Mouse (Mus musculus): Measurements from ENCODE around the gene Ykt6. TPM values are rescaled to one million over a fixed set of nuclear protein-coding genes. Genes with fewer than 3 reads are reported as not detected.
"Not testable (repeated sequence)": the region's sequence is repeated elsewhere in the genome, so short reads cannot be mapped to it uniquely, and the experiment has no call there.

Ykt6 gene
- total RNA-seq, 2 experiments from 2014 or later, result 130 to 133 TPM

DNA sequence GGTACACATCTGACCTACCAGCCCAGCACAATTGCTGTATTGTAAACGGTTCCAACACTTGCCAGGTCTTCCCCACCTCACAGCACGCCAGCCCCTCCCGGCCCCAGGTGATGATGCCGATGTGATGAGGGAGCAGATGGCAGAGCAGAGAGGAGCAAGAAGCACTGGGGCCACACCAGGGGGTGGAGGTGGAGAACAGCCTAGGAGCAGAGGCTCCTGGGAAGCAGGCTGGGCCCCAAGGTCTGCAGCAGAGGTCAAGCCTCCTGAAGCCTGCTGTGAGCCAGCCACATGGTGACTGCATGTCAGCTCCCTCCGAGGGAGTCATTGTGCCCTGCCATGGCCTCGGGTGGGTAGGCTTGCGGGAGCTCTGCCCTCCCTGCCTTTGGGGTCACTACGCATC is 25.1 kb downstream of the Ykt6 start:
- intact Hi-C loops (cut with DNase I), result no loop called here
- DNase-seq (ENCODE audit: extremely low spot score in 1 of 2, low spot score in 2 of 2), result no peak

DNA sequence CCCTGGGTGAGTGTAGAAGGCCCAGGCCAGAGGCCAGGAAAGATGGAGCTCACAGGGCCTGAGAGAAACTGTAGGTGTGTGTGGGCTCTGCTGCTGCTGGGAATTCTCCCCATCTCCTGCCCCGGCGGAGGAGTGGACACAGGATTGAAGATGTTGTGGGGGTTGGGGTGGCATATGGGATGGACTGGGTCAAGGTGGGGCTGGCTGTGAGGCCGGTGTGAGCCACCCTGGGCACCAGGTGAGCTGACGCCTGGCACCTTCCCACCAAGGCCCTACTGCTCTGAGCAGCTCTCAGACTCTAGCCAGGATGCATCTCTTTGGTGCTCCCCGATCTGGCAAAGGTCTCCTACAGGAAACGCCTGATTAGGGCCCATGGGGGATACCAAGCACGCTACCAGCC is 25.8 kb downstream of the Ykt6 start:
- no peak for DNase-seq (ENCODE audit: extremely low spot score in 1 of 2, low spot score in 2 of 2)
- intact Hi-C loops (cut with DNase I), result no loop called here

DNA sequence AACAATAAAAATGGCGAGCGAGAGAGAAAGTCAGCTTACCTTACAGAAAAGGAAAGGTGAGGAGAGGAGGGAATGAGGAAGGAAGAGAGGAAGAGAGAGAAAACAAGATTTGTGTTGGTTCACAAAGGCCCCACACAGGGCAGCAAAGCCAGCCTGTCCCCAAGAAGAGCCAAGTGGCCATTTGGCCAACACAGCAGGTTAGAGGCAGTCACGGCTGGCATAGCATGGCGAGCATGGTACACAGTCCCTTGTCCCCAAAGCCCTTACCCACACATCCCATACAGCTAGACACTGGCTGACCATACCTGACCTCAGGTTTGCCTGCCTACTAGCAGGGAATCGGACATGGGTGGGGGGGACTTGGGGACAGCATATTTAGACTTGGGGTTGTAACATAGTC is 28.1 kb downstream of the Ykt6 start:
- no peak for DNase-seq (ENCODE audit: extremely low spot score in 1 of 2, low spot score in 2 of 2)
- intact Hi-C loops (cut with DNase I), result no loop called here

DNA sequence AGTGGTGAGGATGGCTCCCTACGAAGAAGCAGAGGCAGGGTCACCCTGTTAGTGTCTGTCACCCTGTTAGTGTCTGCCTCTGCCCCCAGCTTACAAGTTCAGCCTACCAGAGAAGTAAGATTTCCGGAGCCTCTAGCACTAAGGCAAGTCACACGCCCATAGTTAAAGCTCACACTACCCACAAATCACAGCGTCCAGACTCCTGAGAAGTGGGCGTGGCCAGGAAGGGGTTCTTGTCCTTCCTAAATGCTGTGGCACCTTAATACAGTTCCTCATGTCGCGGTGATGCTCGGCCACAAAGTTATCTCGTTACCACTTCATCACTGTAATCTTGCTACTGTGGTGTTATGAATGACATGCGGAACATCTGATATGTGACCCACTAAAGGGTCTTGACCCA is 32.6 kb downstream of the Ykt6 start:
- DNase-seq (ENCODE audit: extremely low spot score in 1 of 2, low spot score in 2 of 2), result no peak
- intact Hi-C loops (cut with DNase I), result no loop called here

DNA sequence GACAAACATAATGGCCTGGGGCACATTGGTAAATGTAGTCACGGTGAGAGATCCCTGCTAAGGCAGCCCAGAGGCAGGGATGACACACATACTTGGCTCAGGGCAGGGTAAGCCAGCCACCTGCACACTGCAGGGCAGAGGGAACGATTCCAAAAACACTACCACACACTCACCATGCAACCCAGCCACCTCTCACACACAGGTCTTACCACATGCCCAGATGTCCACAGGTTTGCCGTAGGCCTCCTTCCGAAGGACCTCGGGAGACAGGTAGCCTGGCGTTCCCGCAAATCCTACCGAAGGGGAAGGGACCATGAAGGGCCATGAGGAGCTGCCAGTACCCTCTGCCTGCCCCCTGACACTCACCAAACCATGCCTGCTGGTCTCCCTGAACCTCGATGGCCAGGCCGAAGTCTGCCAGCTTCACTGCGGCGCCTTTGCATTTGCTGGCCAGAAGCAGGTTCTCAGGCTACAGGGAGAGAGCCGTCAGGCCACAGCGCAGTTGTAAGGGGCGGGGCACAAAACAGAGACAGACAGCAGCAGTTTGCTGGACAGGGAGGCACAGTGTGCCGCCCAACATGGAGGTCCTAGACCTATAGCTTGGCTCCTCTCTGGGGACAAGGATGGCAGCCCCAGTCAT is 34.6 kb downstream of the Ykt6 start:
- no peak for DNase-seq (ENCODE audit: extremely low spot score in 1 of 2, low spot score in 2 of 2)
- intact Hi-C loops (cut with DNase I), result loop anchor here (5.0 kb wide), 1 partner anchor 37 kb away; no protein-coding TSS in a partner anchor

DNA sequence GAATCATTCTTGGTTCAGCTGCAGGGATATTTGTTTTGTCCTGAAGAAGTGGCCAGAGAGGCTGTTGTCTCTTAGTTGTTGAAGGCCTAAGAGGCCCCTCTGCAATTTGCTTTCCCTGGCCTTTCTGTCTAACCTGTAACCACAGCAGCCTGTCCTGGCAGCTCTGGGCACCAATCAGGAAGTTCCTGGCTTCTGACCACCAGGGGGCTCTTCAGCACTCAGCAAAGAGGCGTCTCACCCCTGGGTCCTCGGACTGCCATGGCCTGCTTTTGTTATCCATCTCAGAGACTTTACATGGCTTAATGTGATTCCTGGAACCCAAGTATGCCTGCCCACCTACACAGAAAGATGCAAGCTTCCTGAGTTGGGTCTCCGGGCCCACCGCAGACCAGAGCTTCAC is 35.4 kb downstream of the Ykt6 start:
- intact Hi-C loops (cut with DNase I), result loop anchor here (5.0 kb wide), 1 partner anchor 36 kb away; no protein-coding TSS in a partner anchor
- no peak for DNase-seq (ENCODE audit: extremely low spot score in 1 of 2, low spot score in 2 of 2)

DNA sequence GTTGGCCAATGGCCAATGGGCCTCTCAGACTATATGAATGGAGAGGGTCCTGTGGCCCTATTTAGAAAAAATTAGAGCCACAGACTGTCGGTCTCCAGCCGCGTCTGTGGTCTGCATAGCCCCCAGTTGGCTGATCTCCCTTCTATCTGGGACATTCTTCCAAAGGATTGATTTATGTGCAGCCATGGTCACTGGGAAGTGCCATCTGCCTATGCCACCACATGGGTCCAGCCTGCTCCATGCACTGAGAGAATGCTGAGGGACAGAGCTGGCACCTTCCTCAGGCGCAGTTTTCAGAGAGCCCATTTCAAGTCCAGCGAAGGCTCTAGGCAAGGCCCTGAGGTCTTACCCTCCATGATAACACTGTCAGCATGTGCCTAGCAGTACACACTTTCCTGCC is 38.7 kb downstream of the Ykt6 start:
- no peak for DNase-seq (ENCODE audit: extremely low spot score in 1 of 2, low spot score in 2 of 2)
- intact Hi-C loops (cut with DNase I), result loop anchor here (2.0 to 5.0 kb wide), 2 partner anchors 33 to 195 kb away; no protein-coding TSS in a partner anchor

DNA sequence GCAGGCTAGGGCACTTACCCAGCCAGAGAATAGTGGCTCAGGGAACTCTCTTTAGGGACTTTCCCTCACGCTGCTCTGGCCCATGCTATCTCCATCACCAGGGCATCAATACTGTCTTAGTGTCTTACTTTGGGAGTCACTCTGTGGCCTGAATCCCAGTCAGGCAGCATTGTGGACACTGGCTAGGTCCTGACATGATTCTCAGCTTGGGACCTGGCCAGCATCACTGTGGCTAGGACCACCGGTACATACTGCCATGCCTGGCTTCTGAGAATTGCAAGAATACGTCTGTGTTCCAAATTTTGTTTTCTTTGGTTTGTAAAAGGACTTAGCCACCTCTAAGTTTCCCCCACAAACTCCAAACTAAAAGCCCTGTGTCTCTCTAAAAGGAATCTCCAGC is 39.4 kb downstream of the Ykt6 start:
- intact Hi-C loops (cut with DNase I), result loop anchor here (2.0 to 5.0 kb wide), 2 partner anchors 32 to 194 kb away; no protein-coding TSS in a partner anchor
- no peak for DNase-seq (ENCODE audit: extremely low spot score in 1 of 2, low spot score in 2 of 2)

DNA sequence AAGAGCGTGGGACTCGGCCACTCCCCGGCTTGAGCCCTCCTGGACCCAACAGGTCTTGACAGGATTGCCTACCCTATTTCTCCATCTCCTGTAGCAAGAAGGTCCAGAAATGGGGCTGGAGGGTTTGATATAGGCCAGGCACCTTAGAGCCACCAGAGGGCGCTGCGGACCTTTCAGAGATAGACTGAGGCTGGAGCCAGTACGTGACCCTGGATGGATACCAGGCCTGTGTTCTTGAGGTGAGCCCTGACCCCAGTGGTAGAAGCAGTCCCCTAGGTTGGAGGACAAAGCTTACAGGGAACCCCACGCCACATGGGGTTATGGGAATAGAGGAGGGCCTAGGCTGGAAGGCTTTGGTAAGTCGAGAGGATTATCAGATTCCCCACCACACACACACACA is 40.5 kb downstream of the Ykt6 start:
- intact Hi-C loops (cut with DNase I), result loop anchor here (2.0 kb wide), 1 partner anchor 193 kb away; no protein-coding TSS in a partner anchor
- peak; percentile 75 to 85 for DNase-seq (ENCODE audit: extremely low spot score in 1 of 2, low spot score in 2 of 2)

DNA sequence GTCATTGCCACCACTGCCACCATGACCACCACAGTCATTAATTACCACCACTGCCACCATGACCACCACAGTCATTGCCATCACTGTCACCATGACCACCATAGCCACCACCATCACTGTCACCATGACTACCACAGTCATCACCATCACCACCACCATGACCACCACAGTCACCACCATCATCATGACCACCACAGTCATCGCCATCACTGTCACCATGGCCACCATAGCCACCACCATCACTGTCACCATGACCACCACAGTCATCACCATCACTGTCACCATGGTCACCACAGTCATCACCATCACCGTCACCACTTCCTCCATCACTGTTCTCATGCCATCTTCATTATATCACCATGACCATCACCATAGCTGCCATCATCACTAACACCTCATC is 43.0 kb downstream of the Ykt6 start:
- intact Hi-C loops (cut with DNase I), result no loop called here
- DNase-seq (ENCODE audit: extremely low spot score in 1 of 2, low spot score in 2 of 2), result no peak

DNA sequence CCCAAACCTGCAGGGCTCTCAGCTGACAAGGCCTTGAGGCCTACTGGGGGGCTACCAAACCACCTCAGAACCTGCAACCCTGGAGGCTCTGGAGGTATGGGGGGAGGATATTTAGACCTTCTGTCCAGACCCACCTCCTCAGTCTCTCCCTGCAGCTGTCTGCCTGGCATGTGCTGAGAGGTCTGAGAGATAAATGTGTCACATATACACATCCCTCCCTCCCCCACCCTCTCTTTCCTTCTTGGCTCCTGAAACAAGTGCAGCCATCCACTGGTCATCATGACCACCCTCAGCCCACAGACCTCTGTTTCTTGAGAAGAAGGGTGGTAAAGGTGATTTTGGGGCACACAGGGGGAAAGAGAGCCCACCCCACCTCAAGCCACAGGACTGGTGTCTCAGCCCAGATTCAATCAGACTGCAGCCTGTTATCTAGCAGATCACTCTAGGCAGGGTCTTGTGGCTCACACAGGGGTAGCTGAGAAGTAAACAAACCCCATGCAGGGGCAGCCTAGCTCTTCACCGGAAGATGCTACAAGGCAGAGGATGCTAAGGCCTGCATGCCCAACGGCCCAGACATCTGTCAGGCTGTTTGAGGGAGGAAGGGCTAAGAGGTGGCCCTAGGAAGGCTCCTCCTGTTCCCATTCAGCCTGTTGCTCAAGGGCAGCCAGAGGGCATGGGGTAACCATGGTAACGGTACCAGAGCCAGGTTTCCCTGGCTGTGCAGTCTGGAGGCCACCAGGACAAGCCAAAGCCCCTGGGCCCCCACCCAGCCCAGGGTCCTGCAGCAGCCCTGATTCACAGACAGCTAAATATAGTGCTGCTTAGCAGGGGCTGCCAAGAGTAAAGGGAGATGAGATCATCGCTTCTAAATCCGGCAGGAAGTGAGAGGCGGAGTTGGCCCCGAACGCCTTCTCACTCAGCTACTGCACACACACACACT is 44.6 kb downstream of the Ykt6 start:
- peak; percentile 85 to 87 for DNase-seq (ENCODE audit: extremely low spot score in 1 of 2, low spot score in 2 of 2)
- intact Hi-C loops (cut with DNase I), result no loop called here

DNA sequence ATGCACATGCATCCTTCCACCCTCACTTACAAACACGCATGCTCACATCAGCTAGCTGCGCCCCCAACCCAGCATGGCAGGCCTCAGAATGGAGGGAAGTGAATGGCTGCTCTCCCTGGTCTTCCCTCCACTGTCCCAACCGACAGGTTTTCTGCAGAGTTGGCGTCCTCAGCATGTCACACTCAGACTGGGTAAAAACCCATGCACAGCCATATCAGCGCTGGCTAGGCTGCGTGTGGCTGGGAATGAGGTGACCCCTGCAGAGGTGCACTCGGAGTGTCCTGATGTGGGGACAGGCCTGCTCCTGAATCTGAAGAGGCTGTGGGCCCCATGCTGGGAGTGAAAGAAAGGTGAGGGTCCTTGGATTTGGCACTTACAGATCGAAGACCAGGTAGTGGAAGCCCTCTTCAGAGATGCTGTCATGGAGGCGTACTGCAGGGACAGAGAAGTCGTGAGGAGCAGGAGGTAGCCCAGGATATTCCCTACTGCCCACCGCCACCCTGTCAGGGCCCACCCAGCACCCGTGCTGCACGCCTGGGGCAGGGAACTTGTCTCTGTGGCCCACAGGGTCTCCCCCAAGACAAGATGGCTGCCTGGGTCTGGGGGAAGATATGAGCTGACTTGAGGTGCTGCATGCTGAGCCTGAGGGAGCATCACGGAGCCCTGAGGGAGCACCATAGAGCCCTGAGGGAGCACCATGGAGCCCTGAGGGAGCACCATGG is 45.6 kb downstream of the Ykt6 start:
- intact Hi-C loops (cut with DNase I), result no loop called here
- DNase-seq (ENCODE audit: extremely low spot score in 1 of 2, low spot score in 2 of 2), result no peak

DNA sequence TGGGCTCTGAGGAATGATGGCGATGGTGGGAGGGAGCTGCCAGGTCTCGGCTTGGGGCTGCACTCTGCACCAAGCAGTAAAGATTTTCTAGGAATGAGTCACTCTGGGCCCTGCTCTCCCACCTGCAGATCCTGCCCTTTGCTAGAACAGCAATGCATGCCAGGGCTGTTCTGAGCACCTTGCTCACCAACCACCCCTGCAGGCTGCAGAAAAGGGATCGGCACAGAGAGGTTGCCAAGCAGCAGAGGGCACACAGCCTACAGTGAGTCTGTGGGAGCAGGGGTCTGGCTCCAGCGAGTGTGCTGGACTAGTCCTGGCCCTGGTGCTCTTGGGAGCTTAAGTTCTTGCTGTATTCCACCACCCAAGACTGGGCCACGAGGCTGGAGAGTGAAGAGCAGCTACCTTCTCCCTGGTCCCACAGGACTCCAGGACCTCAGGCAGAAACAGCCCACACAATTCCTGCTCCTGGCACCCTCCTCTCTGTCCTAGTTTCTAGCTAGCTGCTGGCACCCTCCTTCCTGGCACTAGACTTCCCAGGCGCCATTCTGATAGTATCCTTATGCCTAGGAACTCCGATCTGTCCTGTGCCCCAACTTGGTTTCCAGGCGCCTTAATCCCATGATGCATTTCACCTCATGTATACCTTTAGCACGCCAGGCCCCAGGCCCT is 46.6 kb downstream of the Ykt6 start:
- intact Hi-C loops (cut with DNase I), result no loop called here
- peak in 1 of 2 experiments; percentile 53 for DNase-seq (ENCODE audit: extremely low spot score in 1 of 2, low spot score in 2 of 2)

DNA sequence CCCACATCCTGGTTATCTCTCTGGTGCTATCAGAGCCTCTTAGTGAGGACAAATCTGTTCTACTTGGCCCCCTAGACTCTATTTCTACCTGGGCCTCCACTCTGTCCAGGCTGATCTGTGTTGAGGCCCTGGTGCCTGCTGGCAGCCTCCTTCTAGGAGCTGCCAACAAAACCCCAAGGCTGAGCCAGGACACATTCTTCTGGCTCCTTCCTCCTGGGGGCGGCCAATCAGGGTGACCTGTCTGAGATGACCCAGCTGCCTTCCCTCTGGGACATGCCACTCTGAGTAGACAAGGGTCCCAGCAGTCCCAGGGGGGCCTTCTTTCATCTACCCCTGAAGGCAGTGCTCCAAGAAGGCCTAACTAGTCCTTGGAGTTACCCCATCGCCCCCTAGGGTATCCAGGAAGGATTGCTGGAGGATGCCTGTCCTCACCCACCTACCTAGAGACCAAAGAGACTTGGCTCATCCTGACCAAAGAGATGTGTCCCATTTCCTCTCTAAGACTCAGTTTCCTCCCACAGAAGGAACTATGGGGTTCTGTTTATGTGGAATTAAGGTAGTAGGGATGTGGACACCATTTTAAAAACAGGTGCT is 47.6 kb downstream of the Ykt6 start:
- no peak for DNase-seq (ENCODE audit: extremely low spot score in 1 of 2, low spot score in 2 of 2)
- intact Hi-C loops (cut with DNase I), result no loop called here

DNA sequence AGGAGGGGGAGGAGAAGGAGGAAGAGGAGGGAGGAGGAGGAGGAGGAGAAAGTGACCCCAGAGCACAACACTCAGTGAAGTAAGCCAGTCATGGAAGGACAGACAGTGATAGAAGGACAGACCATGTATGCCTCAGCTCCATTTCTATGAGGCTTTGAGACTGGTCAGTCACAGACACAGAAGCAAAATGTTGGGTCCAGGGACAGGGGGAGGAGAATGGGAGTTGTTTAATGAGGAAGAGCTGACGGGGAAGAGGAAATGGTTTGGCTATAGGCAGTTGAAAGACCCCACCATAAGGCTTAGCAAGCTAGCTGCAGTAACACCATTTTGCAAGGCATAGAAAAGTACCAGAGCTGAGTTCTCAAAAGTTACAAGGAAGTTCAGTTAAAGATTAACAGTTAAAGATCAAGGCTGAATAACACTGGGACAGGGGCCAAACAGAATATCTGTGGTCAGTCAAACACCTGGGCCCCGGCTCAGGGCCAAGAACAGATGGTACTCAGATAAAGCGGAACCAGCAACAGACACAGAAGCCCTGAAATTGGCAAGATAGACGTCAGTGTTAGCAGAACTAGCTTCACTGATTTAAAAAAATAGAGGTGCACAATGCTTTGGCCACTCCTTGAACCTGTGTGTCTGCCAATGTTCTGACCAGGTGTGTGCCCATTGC is 50.0 kb downstream of the Ykt6 start:
- DNase-seq (ENCODE audit: extremely low spot score in 1 of 2, low spot score in 2 of 2); intact Hi-C loops (cut with DNase I): not testable (repeated sequence)

DNA sequence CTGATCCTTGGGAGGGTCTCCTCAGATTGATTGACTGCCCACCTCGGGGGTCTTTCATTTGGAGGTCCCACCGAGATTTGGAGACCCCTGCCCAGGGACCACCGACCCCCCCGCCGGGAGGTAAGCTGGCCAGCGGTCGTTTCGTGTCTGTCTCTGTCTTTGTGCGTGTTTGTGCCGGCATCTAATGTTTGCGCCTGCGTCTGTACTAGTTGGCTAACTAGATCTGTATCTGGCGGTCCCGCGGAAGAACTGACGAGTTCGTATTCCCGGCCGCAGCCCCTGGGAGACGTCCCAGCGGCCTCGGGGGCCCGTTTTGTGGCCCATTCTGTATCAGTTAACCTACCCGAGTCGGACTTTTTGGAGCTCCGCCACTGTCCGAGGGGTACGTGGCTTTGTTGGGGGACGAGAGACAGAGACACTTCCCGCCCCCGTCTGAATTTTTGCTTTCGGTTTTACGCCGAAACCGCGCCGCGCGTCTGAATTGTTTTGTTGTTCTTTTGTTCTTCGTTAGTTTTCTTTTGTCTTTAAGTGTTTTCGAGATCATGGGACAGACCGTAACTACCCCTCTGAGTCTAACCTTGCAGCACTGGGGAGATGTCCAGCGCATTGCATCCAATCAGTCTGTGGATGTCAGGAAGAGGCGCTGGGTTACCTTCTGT is 51.0 kb downstream of the Ykt6 start:
- DNase-seq (ENCODE audit: extremely low spot score in 1 of 2, low spot score in 2 of 2); intact Hi-C loops (cut with DNase I): not testable (repeated sequence)

DNA sequence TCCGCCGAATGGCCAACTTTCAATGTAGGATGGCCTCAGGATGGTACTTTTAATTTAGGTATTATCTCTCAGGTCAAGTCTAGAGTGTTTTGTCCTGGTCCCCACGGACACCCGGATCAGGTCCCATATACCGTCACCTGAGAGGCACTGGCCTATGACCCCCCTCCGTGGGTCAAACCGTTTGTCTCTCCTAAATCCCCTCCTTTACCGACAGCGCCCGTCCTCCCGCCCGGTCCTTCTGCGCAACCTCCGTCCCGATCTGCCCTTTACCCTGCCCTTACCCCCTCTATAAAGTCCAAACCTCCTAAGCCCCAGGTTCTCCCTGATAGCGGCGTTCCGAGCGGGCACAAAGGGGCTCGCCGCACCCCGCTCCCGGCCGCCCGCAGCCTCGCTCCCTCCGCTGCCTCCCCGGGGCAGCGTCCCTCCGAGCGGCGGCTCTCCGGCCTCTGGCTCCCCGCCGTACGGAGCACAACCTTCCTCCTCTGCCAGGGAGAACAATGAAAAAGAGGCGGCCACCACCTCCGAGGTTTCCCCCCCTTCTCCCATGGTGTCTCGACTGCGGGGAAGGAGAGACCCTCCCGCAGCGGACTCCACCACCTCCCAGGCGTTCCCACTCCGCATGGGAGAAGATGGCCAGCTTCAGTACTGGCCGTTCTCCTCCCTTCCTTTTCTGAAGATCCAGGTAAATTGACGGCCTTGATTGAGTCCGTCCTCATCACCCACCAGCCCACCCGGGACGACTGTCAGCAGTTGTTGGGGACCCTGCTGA is 51.7 kb downstream of the Ykt6 start:
- DNase-seq (ENCODE audit: extremely low spot score in 1 of 2, low spot score in 2 of 2); intact Hi-C loops (cut with DNase I): not testable (repeated sequence)
